Mouse (Mus musculus): Measurements from ENCODE around the gene Gm21760. TPM values are rescaled to one million over a fixed set of nuclear protein-coding genes. Genes with fewer than 3 reads are reported as not detected.
"Not testable (repeated sequence)": the region's sequence is repeated elsewhere in the genome, so short reads cannot be mapped to it uniquely, and the experiment has no call there.

The Gm21760 gene
- total RNA-seq (2012; rRNA removed) (not detected in 2 replicates), total RNA-seq (2014; rRNA removed) (not detected in 2 replicates), polyA plus RNA-seq (2012; ENCODE audit: insufficient read length, low read depth) (not detected in 2 replicates)

GRCm38 (mm10) chrY:80133479-80133878, at the start of gene Gm21760:
Gm21760 (plus strand) TSS chrY:80133779.
- H3K9me3 ChIP-seq (replicated peaks; ENCODE audit: low read length); DNase-seq (ENCODE audit: extremely low read depth); H3K27ac ChIP-seq (ENCODE audit: insufficient read depth, low read depth); H3K4me1 ChIP-seq (ENCODE audit: control insufficient read depth in 1 of 2, insufficient read depth in 2 of 2); H3K9ac ChIP-seq (ENCODE audit: insufficient read depth, low read depth); H3K79me2 ChIP-seq (replicated peaks; ENCODE audit: control insufficient read depth, extremely low read depth, insufficient read depth, poor library complexity, severe bottlenecking); in situ Hi-C loops (cut with MboI; ENCODE audit: low pct_ligation_motif_present, low pct_unique_long_range_greater_than_20kb, low sequenced_read_pairs); H3K27me3 ChIP-seq (replicated peaks); H3K4me2 ChIP-seq (ENCODE audit: insufficient read depth, low read depth, poor library complexity, severe bottlenecking); H3K4me3 ChIP-seq (replicated peaks in 1 of 3; ENCODE audit: low read depth in 2 of 3, low read length in 2 of 3, poor library complexity in 1 of 3); H3K36me3 ChIP-seq (replicated peaks in 1 of 2; ENCODE audit: control insufficient read depth in 1 of 2, insufficient read depth in 1 of 2, low read length in 1 of 2); dilution Hi-C loops (cut with MboI; ENCODE audit: extremely low pct_ligation_motif_present, extremely low pct_unique_long_range_greater_than_20kb, low sequenced_read_pairs): not testable (repeated sequence)
